Mouse (Mus musculus): ENCODE data around the gene Cacna1a. TPM values are rescaled to one million over a fixed set of nuclear protein-coding genes. Genes with fewer than 3 reads are reported as not detected.
A peak's percentile ranks its signal among the peaks of the same experiment; 100 is the strongest.

Cacna1a gene
- polyA plus RNA-seq, 1 experiment from 2014 or later: 22.3 TPM

- no peak overlapping the region for H3K4me2 ChIP-seq
- H3K36me3 ChIP-seq: no peaks in the 10 kb centered on the region
- no peak overlapping the region for H3K9ac ChIP-seq
- H3K4me3 ChIP-seq: no peak overlapping the region
- 87% methylated on average over 2 of the region's 2 CpGs for WGBS
- no peaks in the 10 kb centered on the region for H3K27me3 ChIP-seq
- H3K9me3 ChIP-seq: no peaks in the 10 kb centered on the region
- no peak for ATAC-seq (ENCODE audit: low FRiP score, low read depth)
- H3K4me1 ChIP-seq (replicated peaks): peaks cover 26% of the 10 kb centered on the region
- H3K27ac ChIP-seq (replicated peaks): no peak overlapping the region
Observed at GRCm38 (mm10) chr8:84682257-84682656, 294.0 kb downstream of the Cacna1a start.

- Histone ChIP-seq H3K4me1 (replicated peaks) (peaks cover 40% of the 10 kb centered on the region), H3K9me3 (no peaks in the 10 kb centered on the region), H3K4me3 (no peak overlapping the region), H3K4me2 (no peak overlapping the region), H3K36me3 (no peaks in the 10 kb centered on the region), H3K27me3 (no peaks in the 10 kb centered on the region), H3K27ac (replicated peaks) (no peak overlapping the region), H3K9ac (no peak overlapping the region)
- 19% methylated on average over 3 of the region's 3 CpGs for WGBS
- ATAC-seq (ENCODE audit: low FRiP score, low read depth): no peak
Observed at GRCm38 (mm10) chr8:84684537-84684936, 296.3 kb downstream of the Cacna1a start.

- peak; percentile 12; the same call in 1 of the 2 replicates for ATAC-seq (ENCODE audit: low FRiP score, low read depth)
- Histone ChIP-seq H3K27ac (replicated peaks) (peak within 1 kb of the TSS; percentile 84), H3K4me2 (peak within 1 kb of the TSS; percentile 91), H3K9me3 (no peaks in the 10 kb centered on the region), H3K4me1 (replicated peaks) (peaks cover 50% of the 10 kb centered on the region), H3K4me3 (peak within 1 kb of the TSS; percentile 98), H3K27me3 (no peaks in the 10 kb centered on the region), H3K36me3 (peaks cover 7% of the 10 kb centered on the region), H3K9ac (peak within 1 kb of the TSS; percentile 98)
- WGBS: 9% methylated on average over 20 of the region's 20 CpGs
Observed at GRCm38 (mm10) chr8:84686191-84687002, 298.2 kb downstream of the Cacna1a start, which contains the start of gene Trmt1. Gene Trmt1 (plus strand): TSS chr8:84686307.

GRCm38 (mm10) chr8:84687003-84687704, 298.9 kb downstream of the Cacna1a start:
- peak overlapping the region; percentile 98 for H3K9ac ChIP-seq
- ATAC-seq (ENCODE audit: low FRiP score, low read depth): peak; percentile 49
- H3K36me3 ChIP-seq: peaks cover 9% of the 10 kb centered on the region
- no peaks in the 10 kb centered on the region for H3K27me3 ChIP-seq
- H3K4me3 ChIP-seq: peak overlapping the region; percentile 98
- peak overlapping the region; percentile 91 for H3K4me2 ChIP-seq
- H3K4me1 ChIP-seq (replicated peaks): peaks cover 50% of the 10 kb centered on the region
- H3K27ac ChIP-seq (replicated peaks): peak overlapping the region; percentile 84
- H3K9me3 ChIP-seq: no peaks in the 10 kb centered on the region
- WGBS: under 1% methylated on average over 53 of the region's 62 CpGs

- Histone ChIP-seq H3K4me1 (replicated peaks) (peaks cover 50% of the 10 kb centered on the region), H3K4me3 (peak within 1 kb of the TSS; percentile 98), H3K27ac (replicated peaks) (peak within 1 kb of the TSS; percentile 84), H3K36me3 (peaks cover 13% of the 10 kb centered on the region), H3K9me3 (no peaks in the 10 kb centered on the region), H3K4me2 (peak within 1 kb of the TSS; percentile 91), H3K27me3 (no peaks in the 10 kb centered on the region), H3K9ac (peak within 1 kb of the TSS; percentile 98)
- under 1% methylated on average over 30 of the region's 37 CpGs for WGBS
- ATAC-seq (ENCODE audit: low FRiP score, low read depth): peak; percentile 82
Observed at GRCm38 (mm10) chr8:84687705-84688100, 299.5 kb downstream of the Cacna1a start, which contains the start of gene Nacc1. Gene Nacc1 (minus strand): TSS chr8:84687862.

GRCm38 (mm10) chr8:84689091-84689915, 301.1 kb downstream of the Cacna1a start:
- Histone ChIP-seq H3K36me3 (peaks cover 14% of the 10 kb centered on the region), H3K4me3 (peak overlapping the region; percentile 60), H3K27me3 (no peaks in the 10 kb centered on the region), H3K4me1 (replicated peaks) (peaks cover 50% of the 10 kb centered on the region), H3K9ac (peak overlapping the region; percentile 51), H3K27ac (replicated peaks) (peak overlapping the region; percentile 62), H3K9me3 (no peaks in the 10 kb centered on the region), H3K4me2 (peak overlapping the region; percentile 91)
- WGBS: 1% methylated on average over 47 of the region's 47 CpGs
- peak; percentile 86 for ATAC-seq (ENCODE audit: low FRiP score, low read depth)

Other genes starting within 250 kb of the Cacna1a start
- gene Cc2d1a, start 240.5 kb upstream of the Cacna1a start, polyA plus RNA-seq (2015; fragmentation: Nextera tagmentation; extraction: Ambion mirVana): 41.5 and 47.1 TPM in 2 replicates
- gene 4930432K21Rik, start 240.4 kb upstream of the Cacna1a start, polyA plus RNA-seq (2015; fragmentation: Nextera tagmentation; extraction: Ambion mirVana): 2.3 and 2.8 TPM in 2 replicates
- 8.0 and 8.7 TPM in 2 replicates for gene Nanos3, start 203.2 kb upstream of the Cacna1a start, polyA plus RNA-seq (2015; fragmentation: Nextera tagmentation; extraction: Ambion mirVana)
- 23.3 and 24.9 TPM in 2 replicates for gene Zswim4, start 151.4 kb upstream of the Cacna1a start, polyA plus RNA-seq (2015; fragmentation: Nextera tagmentation; extraction: Ambion mirVana)
- gene D8Ertd738e, start 138.7 kb upstream of the Cacna1a start, polyA plus RNA-seq (2015; fragmentation: Nextera tagmentation; extraction: Ambion mirVana): 245 and 260 TPM in 2 replicates
- gene Mri1, start 131.1 kb upstream of the Cacna1a start, polyA plus RNA-seq (2015; fragmentation: Nextera tagmentation; extraction: Ambion mirVana): 45.6 and 48.4 TPM in 2 replicates
- 23.4 and 24.6 TPM in 2 replicates for gene Ccdc130, start 118.1 kb upstream of the Cacna1a start, polyA plus RNA-seq (2015; fragmentation: Nextera tagmentation; extraction: Ambion mirVana)